Mouse (Mus musculus) lung, adult 18-20 months (tissue): ENCODE data around the gene Cers5.
"Not testable (repeated sequence)": the region's sequence is repeated elsewhere in the genome, so short reads cannot be mapped to it uniquely, and the experiment has no call there.

Experiments used
- DNase-seq, 2 experiments: peaks; one replicate each; pipeline ENCODE4 v3.0.0; 2022; ENCODE audit warnings: mixed read lengths in 2 of 2

Cers5 gene

DNA sequence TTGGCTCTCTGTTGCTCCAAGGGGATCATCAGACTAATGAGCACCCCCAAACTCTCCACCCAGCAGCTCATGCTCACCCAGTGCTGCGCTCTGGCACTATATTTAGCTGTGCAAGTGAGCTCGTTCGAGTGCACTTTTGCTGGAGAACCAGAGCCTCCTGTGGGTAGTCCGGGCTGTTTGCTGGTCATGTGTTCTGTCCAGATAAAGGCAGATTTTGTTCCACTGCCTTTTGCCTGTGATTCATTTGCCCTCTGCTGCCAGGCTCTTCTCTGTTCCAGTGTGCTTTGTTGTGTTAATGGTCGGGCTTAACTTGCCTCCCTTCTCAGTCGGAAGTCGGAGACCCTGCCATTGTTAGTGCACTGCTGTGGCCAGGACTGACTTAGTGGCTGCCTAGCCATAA, 67.8 kb downstream of the Cers5 start:
- DNase-seq = no peak

GRCm38 (mm10) chr15:99704041-99704681, 68.5 kb downstream of the Cers5 start:
- DNase-seq = no peak

GRCm38 (mm10) chr15:99703676-99704040, 69.0 kb downstream of the Cers5 start:
- no peak for DNase-seq

GRCm38 (mm10) chr15:99703104-99703503, 69.6 kb downstream of the Cers5 start:
- no peak for DNase-seq

GRCm38 (mm10) chr15:99701999-99702900, 70.4 kb downstream of the Cers5 start, which contains the start of gene Smarcd1:
Gene Smarcd1 (plus strand): TSS chr15:99702129.
- DNase-seq = peak; percentile 93 to 95

GRCm38 (mm10) chr15:99701640-99701998, 71.1 kb downstream of the Cers5 start:
- not testable (repeated sequence) for DNase-seq

- no peak for DNase-seq
Measured at GRCm38 (mm10) chr15:99700219-99701106, 72.2 kb downstream of the Cers5 start.

- DNase-seq = no peak
Measured at GRCm38 (mm10) chr15:99699715-99700114, 73.0 kb downstream of the Cers5 start.

GRCm38 (mm10) chr15:99698533-99699085, 74.1 kb downstream of the Cers5 start:
- DNase-seq = peak in 1 of 2 experiments; percentile 53

DNA sequence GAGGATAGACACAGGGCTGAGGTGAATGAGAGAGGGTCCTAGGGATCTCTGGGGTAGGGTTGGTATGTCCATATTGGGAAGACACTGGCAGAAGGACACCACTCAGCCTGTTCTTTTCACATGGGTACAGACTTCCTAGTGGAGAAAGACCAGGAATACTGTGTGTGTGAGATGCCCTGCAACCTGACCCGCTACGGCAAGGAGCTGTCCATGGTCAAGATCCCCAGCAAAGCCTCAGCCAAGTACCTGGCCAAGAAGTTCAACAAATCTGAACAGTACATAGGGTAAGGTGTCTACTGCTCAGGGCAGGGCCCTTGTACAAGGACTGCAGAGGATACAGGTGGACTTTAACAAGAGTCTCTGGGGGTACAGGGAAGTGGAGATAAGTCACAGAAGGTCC, 75.4 kb downstream of the Cers5 start:
- DNase-seq = no peak

GRCm38 (mm10) chr15:99691976-99692375, 80.7 kb downstream of the Cers5 start:
- no peak for DNase-seq

GRCm38 (mm10) chr15:99690924-99691323, 81.8 kb downstream of the Cers5 start:
- DNase-seq = no peak

- peak in 1 of 2 experiments; percentile 64 for DNase-seq
Measured at GRCm38 (mm10) chr15:99688712-99689111, 84.0 kb downstream of the Cers5 start.
